ENCODE assay signal across 15 mouse cellular contexts in genomic region chr5:106502684-106503545, GRCm38 (mm10). TPM values are rescaled to one million over a fixed set of nuclear protein-coding genes. Genes with fewer than 3 reads are reported as not detected.
A peak's percentile ranks its signal among the peaks of the same experiment; 100 is the strongest.
DNase-seq lines count a peak whose midpoint lies in the region; ATAC-seq lines count a peak whose summit lies in the region.
"Had no signal": no experiment of that assay in that cellular context is flagged by ENCODE, and none has a peak within 500 bp of the region (broad histone marks: within the 10 kb centered on the region; RNA-seq: fewer than 3 reads in every experiment).

No protein-coding gene starts in this region.

- H3K4me3 ChIP-seq in embryonic facial prominence, embryonic 10.5 days, result no peak overlapping the region
- no peak overlapping the region for H3K4me3 ChIP-seq in forebrain, embryonic 15.5 days
- H3K4me3 ChIP-seq in limb, embryonic 13.5 days, result no peak overlapping the region
- no peak overlapping the region for H3K4me3 ChIP-seq in neural tube, embryonic 12.5 days
- H3K4me3 ChIP-seq in heart, embryonic 11.5 days (ENCODE audit: low read depth, low read length), result no peak overlapping the region

- ATAC-seq in forebrain, embryonic 15.5 days (replicated peaks), result peak; percentile 64
- peak; percentile 36; the same call in 1 of the 2 replicates for ATAC-seq in limb, embryonic 13.5 days (ENCODE audit: low FRiP score, low read depth)
- peak; percentile 68 for ATAC-seq in neural tube, embryonic 12.5 days (ENCODE audit: low FRiP score, low read depth)
- no peak for ATAC-seq in heart, embryonic 11.5 days (replicated peaks; ENCODE audit: insufficient number of reproducible peaks, low FRiP score, low TSS enrichment)

- H3K4me1 ChIP-seq in embryonic facial prominence, embryonic 10.5 days, result peaks cover 10% of the 10 kb centered on the region
- peaks cover 20% of the 10 kb centered on the region for H3K4me1 ChIP-seq in forebrain, embryonic 15.5 days
- H3K4me1 ChIP-seq in limb, embryonic 13.5 days, result 0 out of 2 replicates have a peak, but pooled peaks cover 4% of the 10 kb centered on the region
- H3K4me1 ChIP-seq in neural tube, embryonic 12.5 days, result no peaks in the 10 kb centered on the region; the same call in 1 of the 2 replicates
- H3K4me1 ChIP-seq in heart, embryonic 11.5 days (ENCODE audit: control insufficient read depth, insufficient read depth, low read length), result no peaks in the 10 kb centered on the region

- intact Hi-C loops in left cerebral cortex, postnatal 14 days (cut with DNase I), result no loop called here

- no peak overlapping the region for H3K4me2 ChIP-seq in forebrain, embryonic 15.5 days (replicated peaks)
- no peak overlapping the region for H3K4me2 ChIP-seq in limb, embryonic 13.5 days (replicated peaks)
- H3K4me2 ChIP-seq in neural tube, embryonic 12.5 days (replicated peaks), result no peak overlapping the region
- H3K4me2 ChIP-seq in heart, embryonic 11.5 days, result no peak overlapping the region

- WGBS in embryonic facial prominence, embryonic 10.5 days, result 65% methylated on average over 12 of the region's 12 CpGs
- WGBS in forebrain, embryonic 15.5 days, result 47% methylated on average over 12 of the region's 12 CpGs
- WGBS in limb, embryonic 13.5 days, result 56% methylated on average over 12 of the region's 12 CpGs
- WGBS in neural tube, embryonic 12.5 days, result 36% methylated on average over 12 of the region's 12 CpGs
- whole genome bisulfite sequencing in heart, embryonic 11.5 days (ENCODE audit: insufficient replicate concordance), result 42% methylated on average over 12 of the region's 12 CpGs

- H3K9ac ChIP-seq in forebrain, embryonic 15.5 days (replicated peaks), result no peak overlapping the region
- no peak overlapping the region for H3K9ac ChIP-seq in limb, embryonic 13.5 days
- no peak overlapping the region for H3K9ac ChIP-seq in neural tube, embryonic 12.5 days
- no peak overlapping the region for H3K9ac ChIP-seq in heart, embryonic 11.5 days (ENCODE audit: low read depth, low read length)
- H3K9ac ChIP-seq: liver, embryonic 14.5 days had no signal

- no peaks in the 10 kb centered on the region for H3K36me3 ChIP-seq in embryonic facial prominence, embryonic 10.5 days (replicated peaks)
- no peaks in the 10 kb centered on the region for H3K36me3 ChIP-seq in forebrain, embryonic 15.5 days
- H3K36me3 ChIP-seq in limb, embryonic 13.5 days, result no peaks in the 10 kb centered on the region
- no peaks in the 10 kb centered on the region for H3K36me3 ChIP-seq in neural tube, embryonic 12.5 days
- no peaks in the 10 kb centered on the region for H3K36me3 ChIP-seq in heart, embryonic 11.5 days (ENCODE audit: control insufficient read depth, insufficient read depth, low read length)

- no peaks in the 10 kb centered on the region for H3K9me3 ChIP-seq in embryonic facial prominence, embryonic 10.5 days
- H3K9me3 ChIP-seq in forebrain, embryonic 15.5 days, result no peaks in the 10 kb centered on the region
- no peaks in the 10 kb centered on the region for H3K9me3 ChIP-seq in limb, embryonic 13.5 days
- no peaks in the 10 kb centered on the region for H3K9me3 ChIP-seq in neural tube, embryonic 12.5 days
- H3K9me3 ChIP-seq in heart, embryonic 11.5 days (replicated peaks; ENCODE audit: control insufficient read depth, low read length), result no peaks in the 10 kb centered on the region

- no peaks in the 10 kb centered on the region for H3K27me3 ChIP-seq in embryonic facial prominence, embryonic 10.5 days (replicated peaks; ENCODE audit: low read depth, poor library complexity, severe bottlenecking)
- no peaks in the 10 kb centered on the region for H3K27me3 ChIP-seq in forebrain, embryonic 15.5 days
- 0 out of 2 replicates have a peak, but pooled peaks cover 9% of the 10 kb centered on the region for H3K27me3 ChIP-seq in limb, embryonic 13.5 days
- H3K27me3 ChIP-seq in neural tube, embryonic 12.5 days (replicated peaks), result no peaks in the 10 kb centered on the region
- no peaks in the 10 kb centered on the region for H3K27me3 ChIP-seq in heart, embryonic 11.5 days (ENCODE audit: control insufficient read depth, insufficient read depth, low read length)

- peak; percentile 13 for DNase-seq in embryonic facial prominence, embryonic 10.5 days (ENCODE audit: low spot score)
- DNase-seq in kidney, postnatal 4 days, result no peak
- DNase-seq in left cerebral cortex, postnatal 14 days (ENCODE audit: low spot score in 2 of 2), result no peak
- DNase-seq: heart, adult 18-20 months; heart, postnatal 14 days; kidney, adult 18-20 months; lung, postnatal 4 days; right cerebral cortex, postnatal 25 days; thymus, postnatal 25 days had no signal

- peak overlapping the region; percentile 16; the same call in 1 of the 2 replicates for H3K27ac ChIP-seq in embryonic facial prominence, embryonic 10.5 days (replicated peaks)
- H3K27ac ChIP-seq in forebrain, embryonic 15.5 days (replicated peaks), result no peak overlapping the region
- no peak overlapping the region for H3K27ac ChIP-seq in limb, embryonic 13.5 days
- no peak overlapping the region for H3K27ac ChIP-seq in neural tube, embryonic 12.5 days
- H3K27ac ChIP-seq in heart, embryonic 11.5 days (ENCODE audit: low read depth, low read length), result no peak overlapping the region
- H3K27ac ChIP-seq: liver, embryonic 14.5 days had no signal

RNA-seq across cellular contexts. Expression of gene Barhl2, which starts 44.9 kb away (rescaled TPM):
- polyA plus RNA-seq in embryonic facial prominence, embryonic 10.5 days (2016; fragmentation: Nextera tagmentation; extraction: Ambion mirVana), result 0.13 and 0.14 TPM in 2 replicates
- 1.1 and 1.3 TPM in 2 replicates for polyA plus RNA-seq in forebrain, embryonic 15.5 days (2015; fragmentation: Nextera tagmentation; extraction: Ambion mirVana)
- polyA plus RNA-seq in limb, embryonic 13.5 days (2015; fragmentation: Nextera tagmentation; extraction: Ambion mirVana), result not detected in 2 replicates
- 2.9 and 3.4 TPM in 2 replicates for polyA plus RNA-seq in neural tube, embryonic 12.5 days (2016; fragmentation: Nextera tagmentation; extraction: Ambion mirVana)
- not detected in 2 replicates for polyA plus RNA-seq in heart, embryonic 11.5 days (2014; fragmentation: Nextera tagmentation; extraction: Ambion mirVana)
- under 1 TPM; 0.35 to 0.93 TPM for total RNA-seq in left cerebral cortex, postnatal 14 days (2021)
- total RNA-seq: heart, adult 18-20 months; heart, postnatal 14 days had no signal
- polyA plus RNA-seq: stomach, embryonic 14.5 days had no signal
